Mouse (Mus musculus) cortical plate, adult 2 months (tissue): Measurements from ENCODE around the gene Pard3b.

ENCODE experiments used
- CTCF ChIP-seq: fragments of 200-500 bp; IDR thresholded peaks from 2 replicates; pipeline ENCODE4 v1.5.1; 2011; ENCODE audit warnings: mild to moderate bottlenecking, control low read depth, low read length; ENCODE audit not compliant: insufficient read depth; ENCODE audit errors: extremely low read depth
- POLR2A ChIP-seq: fragments of 200-500 bp; IDR thresholded peaks from 2 replicates; pipeline ENCODE4 v1.6.1; 2011; ENCODE audit warnings: mild to moderate bottlenecking, low read length, control low read depth; ENCODE audit not compliant: insufficient read depth; ENCODE audit errors: extremely low read depth

GRCm38 (mm10) chr1:61939882-61940281 lies 301.3 kb downstream of the Pard3b start:
- no peak for TF ChIP-seq CTCF
- no peak for TF ChIP-seq POLR2A
